Mouse (Mus musculus) gastrocnemius, postnatal 10 days (tissue): ENCODE measurements at regions not wholly inside any gene's neighbourhood (a gene's known extent, or its start where the extent isn't known, plus 50 kb on each side); places are given as distances from the start of the nearest gene placed in this dataset.

ENCODE experiments used
- DNase-seq: peaks from one replicate; pipeline ENCODE4 v3.0.0; 2021; ENCODE audit warnings: mixed read lengths

GRCm38 (mm10) chr15:52095629-52096190 lies 1789.0 kb upstream of the Gm7489 start:
- no peak for DNase-seq

GRCm38 (mm10) chr15:52108761-52109160 lies 1775.9 kb upstream of the Gm7489 start:
- no peak for DNase-seq

DNA sequence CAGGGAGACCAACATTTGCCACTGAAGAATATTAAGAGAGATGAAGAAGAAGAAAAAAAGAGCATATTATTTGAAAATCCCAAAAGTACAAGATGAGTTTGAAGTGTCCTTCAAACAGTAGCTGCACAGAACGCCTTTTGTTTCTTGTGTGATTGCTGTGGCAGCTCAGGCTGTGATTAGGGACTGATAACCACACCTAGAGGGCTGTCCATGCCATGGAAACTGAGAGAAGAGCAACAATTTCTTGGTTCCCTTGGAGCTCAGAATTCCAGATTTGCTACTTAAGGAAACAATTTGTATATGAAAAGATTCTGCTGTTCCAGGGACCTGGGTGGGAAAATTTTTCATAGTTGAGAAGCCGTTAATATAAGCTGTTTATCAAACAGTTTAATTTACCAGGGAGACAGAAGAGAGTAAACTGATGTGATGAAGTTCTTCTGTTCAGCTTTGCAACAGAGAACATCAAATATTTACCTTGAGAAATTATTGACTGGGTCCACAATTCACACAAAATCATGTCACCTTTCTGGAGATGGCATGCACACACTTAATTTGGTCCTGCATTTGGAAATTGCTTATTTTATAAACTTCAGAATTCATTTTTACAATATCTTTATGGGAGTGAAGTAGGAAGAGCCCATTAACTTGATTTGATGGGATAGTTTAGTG lies 1770.2 kb upstream of the Gm7489 start:
- no peak for DNase-seq

- no peak for DNase-seq
Observed at GRCm38 (mm10) chr15:52136693-52137092, 1748.0 kb upstream of the Gm7489 start.

GRCm38 (mm10) chr15:52153421-52153820 lies 1731.3 kb upstream of the Gm7489 start:
- no peak for DNase-seq

DNA sequence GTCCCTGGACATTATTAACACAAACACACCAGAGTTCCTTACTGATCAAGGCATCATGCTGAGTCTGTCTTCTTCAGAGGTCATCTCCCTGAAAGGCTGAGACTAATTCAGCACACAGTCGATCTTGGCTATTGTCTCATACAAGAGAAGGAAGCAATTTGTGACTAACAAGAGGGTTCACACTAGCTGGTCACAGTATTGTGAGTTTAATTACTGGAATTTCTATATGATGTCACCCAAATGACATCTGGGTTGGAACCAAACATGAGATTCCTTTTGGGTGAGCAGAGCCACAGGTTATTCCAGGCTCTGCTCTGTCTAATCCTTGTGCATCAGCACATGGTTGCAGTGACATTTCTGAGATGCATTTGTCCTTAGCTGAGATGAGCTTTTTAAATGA lies 1728.9 kb upstream of the Gm7489 start:
- DNase-seq, result no peak

DNA sequence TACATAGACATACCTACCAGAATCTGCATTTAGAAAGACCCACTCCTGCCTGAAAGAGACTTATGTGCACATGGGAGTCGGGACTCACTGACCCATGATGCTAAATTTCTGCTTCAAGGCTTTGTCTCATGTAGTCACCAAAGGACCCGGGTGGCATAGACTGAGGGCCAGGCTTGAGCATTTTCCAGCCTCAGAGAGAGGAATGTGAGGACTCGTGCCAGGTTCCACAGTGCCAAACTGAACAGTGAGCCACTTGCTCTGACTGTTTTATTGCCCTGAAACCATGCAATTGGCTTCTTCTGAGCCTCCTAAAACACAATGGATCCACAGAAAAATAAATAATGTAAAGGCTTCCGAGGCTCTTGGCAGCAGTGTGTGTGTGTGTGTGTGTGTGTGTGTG lies 1727.9 kb upstream of the Gm7489 start:
- DNase-seq, result peak; percentile 31

GRCm38 (mm10) chr15:52160181-52161088 lies 1724.3 kb upstream of the Gm7489 start:
- peak; percentile 75 for DNase-seq

DNA sequence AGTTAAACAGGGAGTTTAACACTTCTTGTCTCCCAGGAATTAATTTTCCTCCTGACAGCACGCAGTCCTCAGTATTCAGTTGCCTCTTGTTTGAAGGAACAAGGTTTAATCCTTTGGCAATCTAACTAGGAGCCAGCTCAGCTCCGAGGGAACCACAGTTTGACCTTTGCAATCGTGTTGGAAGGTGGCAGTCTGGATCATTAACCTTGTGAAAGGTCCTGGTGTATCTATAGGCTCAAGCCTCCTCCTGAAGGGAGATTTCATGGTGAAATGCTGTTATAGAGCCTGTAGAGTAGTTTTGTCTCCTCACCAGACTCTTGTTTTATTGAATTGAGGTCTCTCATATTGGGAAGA lies 1723.6 kb upstream of the Gm7489 start:
- DNase-seq, result no peak

GRCm38 (mm10) chr15:52161568-52162316 lies 1723.0 kb upstream of the Gm7489 start:
- peak; percentile 18 for DNase-seq

GRCm38 (mm10) chr15:52166144-52166543 lies 1718.6 kb upstream of the Gm7489 start:
- no peak for DNase-seq

DNA sequence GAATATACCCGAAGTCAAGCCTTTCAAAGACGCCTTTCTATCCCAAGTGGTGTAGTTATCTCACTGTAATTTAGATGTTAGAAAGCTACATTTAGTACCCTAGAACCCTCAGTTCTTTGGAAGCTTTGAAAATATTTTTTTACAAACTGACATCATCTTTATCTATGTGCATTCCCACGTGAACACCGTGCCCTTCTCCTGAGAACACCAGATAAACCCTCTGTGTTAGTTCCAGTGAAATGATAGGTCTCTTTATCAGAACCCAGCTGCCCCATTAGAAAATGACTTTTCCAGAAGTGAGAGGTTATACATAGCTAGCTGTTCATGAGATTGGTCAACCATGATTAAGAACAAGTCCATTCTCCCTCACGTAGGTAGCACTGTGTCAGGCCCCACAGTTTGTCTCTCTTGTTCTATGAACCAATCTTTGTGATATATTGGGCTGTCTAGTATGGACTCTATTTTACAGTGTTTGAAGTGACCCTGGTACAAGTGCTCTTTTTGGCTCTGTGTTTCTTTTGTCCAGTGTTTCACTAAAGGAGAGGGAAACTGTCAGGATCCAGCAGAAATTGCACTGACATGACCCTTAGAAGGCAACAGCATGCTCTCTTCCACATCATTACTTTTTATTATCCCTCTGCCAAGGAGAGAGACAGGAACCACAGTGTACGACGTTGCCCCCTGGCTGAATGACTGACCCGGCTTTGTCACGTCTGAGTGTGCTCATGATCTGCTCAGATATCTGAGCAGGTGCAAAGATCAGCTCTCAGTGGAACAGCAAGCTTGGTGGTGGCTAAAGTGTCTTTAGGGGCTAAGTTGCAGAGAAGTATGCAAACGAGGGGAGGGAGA lies 1717.9 kb upstream of the Gm7489 start:
- DNase-seq, result no peak

DNA sequence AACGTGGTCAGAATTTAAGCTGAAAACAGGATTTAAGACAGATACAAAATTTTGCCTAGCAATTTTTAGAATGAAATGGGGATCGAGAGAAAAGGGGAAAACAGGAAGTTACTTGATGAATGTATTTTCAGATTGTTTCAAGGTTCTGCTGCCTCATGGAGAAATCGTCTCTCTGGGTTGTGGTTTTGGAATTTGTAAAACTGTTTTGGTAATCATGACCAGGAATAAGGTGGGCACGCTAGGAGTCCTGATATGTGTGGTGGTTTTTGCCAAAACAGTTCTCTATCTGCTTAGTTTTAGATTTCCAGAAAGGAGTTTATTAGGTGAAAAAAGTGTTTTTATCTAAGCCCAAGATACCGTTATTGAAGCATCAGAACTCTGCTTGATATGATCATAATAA lies 1716.9 kb upstream of the Gm7489 start:
- no peak for DNase-seq

DNA sequence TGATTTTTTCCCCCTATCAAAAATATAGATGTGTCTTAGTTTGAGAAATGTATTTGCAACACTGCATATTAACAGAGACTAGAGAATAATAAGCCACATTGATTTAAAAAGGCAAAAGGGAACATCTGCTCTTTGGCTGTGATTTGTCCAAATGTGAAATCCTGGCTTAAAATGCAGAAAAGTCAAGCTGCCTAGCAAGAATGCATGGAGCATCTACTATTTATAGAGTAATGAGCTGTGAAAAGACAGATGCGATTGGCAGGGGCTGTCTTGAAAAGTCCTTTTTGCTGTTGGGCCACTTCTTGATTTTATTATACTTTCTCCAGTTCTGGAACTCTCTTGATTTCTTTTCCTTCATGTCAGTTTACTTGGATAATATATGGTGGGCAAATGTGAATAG lies 1707.8 kb upstream of the Gm7489 start:
- no peak for DNase-seq

DNA sequence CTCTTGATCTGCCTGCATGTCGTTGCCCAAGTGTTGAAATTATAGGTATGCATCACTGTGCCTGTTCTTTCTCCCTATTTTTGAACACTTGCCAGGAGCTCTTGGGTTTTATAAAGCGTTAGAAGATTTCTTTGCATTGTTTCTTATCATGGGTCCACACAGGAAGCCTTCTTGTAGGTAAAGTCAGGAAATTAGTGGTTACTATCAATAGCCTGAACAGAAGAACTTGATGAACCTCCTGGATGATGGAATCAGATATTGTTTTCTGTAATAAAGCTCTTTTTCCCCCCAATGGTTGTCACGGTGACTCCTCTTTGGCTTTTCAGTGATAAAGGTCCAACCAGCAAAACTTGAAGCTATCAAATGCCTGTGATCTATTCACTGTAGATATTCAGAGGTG lies 1706.0 kb upstream of the Gm7489 start:
- DNase-seq, result no peak

- DNase-seq, result no peak
Observed at GRCm38 (mm10) chr15:52179379-52179778, 1705.3 kb upstream of the Gm7489 start.

DNA sequence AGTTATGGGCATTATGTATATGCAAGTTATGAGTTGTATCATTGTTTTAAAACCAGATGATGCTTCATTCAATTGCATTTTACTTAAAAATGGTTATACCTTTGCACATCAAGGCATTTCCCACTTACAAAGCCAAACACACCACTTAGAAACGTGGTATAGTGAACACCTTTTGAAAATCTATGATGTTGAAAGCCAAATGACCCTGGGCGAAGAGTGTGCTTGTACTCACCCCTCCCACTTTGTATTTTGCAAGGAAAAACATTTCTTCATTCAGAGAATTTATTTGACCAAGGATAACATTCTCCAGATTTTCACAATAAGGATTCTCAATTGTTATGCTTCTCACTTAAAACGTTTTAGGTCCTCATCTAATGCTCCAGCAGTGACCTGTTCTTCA lies 1693.5 kb upstream of the Gm7489 start:
- DNase-seq, result no peak

DNA sequence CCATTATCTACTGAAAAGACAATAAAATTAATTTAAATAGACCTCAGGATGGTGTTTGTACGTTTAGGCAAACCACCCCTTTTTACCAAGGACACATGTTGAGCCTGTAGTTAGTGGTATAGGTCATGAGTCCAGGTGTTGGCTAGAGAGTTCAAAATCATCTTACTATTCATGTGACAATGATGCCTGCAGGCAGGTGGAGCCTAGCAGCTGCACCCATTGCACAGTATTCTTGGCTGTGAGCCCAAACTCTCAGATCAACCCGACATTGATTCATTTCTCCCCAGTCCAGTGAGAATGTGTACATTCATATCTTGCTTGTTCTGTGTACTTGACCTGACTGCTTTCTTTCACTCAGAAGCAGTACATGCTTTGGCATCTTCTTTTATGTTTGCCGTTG lies 1677.4 kb upstream of the Gm7489 start:
- DNase-seq, result no peak

DNA sequence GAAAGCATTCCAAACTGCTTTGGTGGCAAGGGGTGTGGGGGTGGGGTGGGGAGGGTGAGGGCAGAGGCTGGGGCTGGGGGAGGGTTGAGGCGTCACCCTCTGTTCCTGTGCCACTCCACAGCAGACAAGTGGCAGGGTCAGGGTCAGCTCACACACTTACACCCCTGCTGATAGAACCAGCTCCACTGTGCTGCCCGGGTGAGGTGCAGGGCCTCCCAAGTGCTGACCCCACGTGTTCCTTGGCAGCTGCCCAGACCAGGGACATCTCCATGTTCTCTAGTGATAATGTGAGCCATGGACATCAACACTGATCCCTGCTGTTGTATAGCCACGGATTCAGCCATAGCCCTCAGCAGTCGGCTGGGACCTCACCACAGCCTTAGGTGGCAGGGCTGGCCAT lies 1652.3 kb upstream of the Gm7489 start:
- no peak for DNase-seq

GRCm38 (mm10) chr15:52236220-52236619 lies 1648.5 kb upstream of the Gm7489 start:
- no peak for DNase-seq

DNA sequence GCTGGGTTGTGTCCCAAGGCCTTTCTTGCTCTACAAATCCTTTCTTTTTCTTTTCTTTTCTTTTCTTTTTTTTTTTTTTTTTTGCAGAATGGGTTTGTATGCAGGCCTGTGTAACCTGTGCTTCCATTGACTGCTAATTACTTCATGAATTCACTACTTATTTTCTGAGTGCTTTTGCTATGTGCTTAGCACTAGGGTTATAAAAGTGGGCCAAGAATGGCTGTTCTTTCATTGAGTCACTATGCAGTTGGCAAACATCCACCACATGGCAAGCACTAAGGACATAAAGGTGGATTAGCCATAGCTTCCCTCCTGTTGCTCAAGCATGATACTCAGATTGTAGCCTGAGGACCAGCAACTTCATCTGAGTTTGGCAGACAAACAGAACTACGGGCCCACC lies 1641.8 kb upstream of the Gm7489 start:
- no peak for DNase-seq
